Mouse (Mus musculus) limb, embryonic 14.5 days (tissue): ENCODE results near the gene Prm2. TPM values are rescaled to one million over a fixed set of nuclear protein-coding genes. Genes with fewer than 3 reads are reported as not detected.

ENCODE experiments used
- ATAC-seq: fragments of 200-750 bp; cut with Nextera tagmentation; 2 replicates; pipeline ENCODE4 v1.8.0; 2017; ENCODE audit warnings: low read depth, moderate number of reproducible peaks, moderate TSS enrichment; ENCODE audit not compliant: low FRiP score
- DNase-seq: peaks from one replicate; pipeline ENCODE4 v3.0.0-alpha.2; 2015; ENCODE audit warnings: low spot score
- H3K27ac ChIP-seq: fragments of 300-500 bp; sonication (generic); replicated peaks from 2 replicates; pipeline ENCODE4 v1.5.1; 2014; ENCODE audit warnings: low read depth, mild to moderate bottlenecking, low read length, moderate library complexity, mixed read lengths
- H3K27me3 ChIP-seq: fragments of 300-500 bp; sonication (generic); 2 replicates; pipeline ENCODE4 v1.6.1; 2014; ENCODE audit warnings: low read length, mixed read lengths; ENCODE audit not compliant: control insufficient read depth, insufficient read depth
- H3K36me3 ChIP-seq: fragments of 300-500 bp; sonication (generic); 2 replicates; pipeline ENCODE4 v1.6.1; 2014; ENCODE audit warnings: mild to moderate bottlenecking, low read length, moderate library complexity, mixed read lengths; ENCODE audit not compliant: control insufficient read depth, insufficient read depth
- H3K4me1 ChIP-seq: fragments of 300-500 bp; sonication (generic); 2 replicates; pipeline ENCODE4 v1.6.1; 2014; ENCODE audit warnings: antibody characterized with exemption, low read length, mixed read lengths; ENCODE audit not compliant: control insufficient read depth, insufficient read depth
- H3K4me2 ChIP-seq: fragments of 300-500 bp; sonication (generic); replicated peaks from 2 replicates; pipeline ENCODE4 v1.6.1; 2014; ENCODE audit warnings: low read depth, mild to moderate bottlenecking, low read length, moderate library complexity; ENCODE audit not compliant: severe bottlenecking
- H3K4me3 ChIP-seq: fragments of 300-500 bp; sonication (generic); replicated peaks from 2 replicates; pipeline ENCODE4 v1.5.1; 2014; ENCODE audit warnings: low read length
- H3K9ac ChIP-seq: fragments of 300-500 bp; sonication (generic); 2 replicates; pipeline ENCODE4 v1.6.1; 2014; ENCODE audit warnings: mild to moderate bottlenecking, low read depth, low read length, moderate library complexity; ENCODE audit not compliant: severe bottlenecking
- H3K9me3 ChIP-seq: fragments of 300-500 bp; sonication (generic); 2 replicates; pipeline ENCODE4 v1.6.1; 2016; ENCODE audit warnings: low read length; ENCODE audit not compliant: control insufficient read depth
- POLR2A ChIP-seq: fragments of 200-500 bp; IDR thresholded peaks from 2 replicates; pipeline ENCODE4 v1.8.0; 2012; ENCODE audit warnings: inconsistent platforms, mild to moderate bottlenecking, moderate library complexity, borderline replicate concordance; ENCODE audit not compliant: insufficient read depth, insufficient read length; ENCODE audit errors: extremely low read depth
- WGBS: fragments of 180-500 bp; shearing (Covaris S2); extraction: QIAGEN DNeasy Blood & Tissue Kit; methylation state at CpG from one replicate; pipeline ENCODE4 v1.1.7; 2014; 5-methylcytosine and 5-hydroxymethylcytosine counted together
- polyA plus RNA-seq, 2 experiments: library from polyadenylated mRNA; depleted of rRNA in 1 of 2; stranded (reverse) in 1 of 2; unstranded in 1 of 2; fragments of >200 nt; fragmentation: Nextera tagmentation in 1 of 2; extraction: Ambion mirVana in 1 of 2; gene quantifications; 2 replicates each; pipeline versions ENCODE4 v1.2.1 to v1.2.3; 2012 to 2014

Gene Prm2
- polyA plus RNA-seq, 2 experiments, result not detected

DNA sequence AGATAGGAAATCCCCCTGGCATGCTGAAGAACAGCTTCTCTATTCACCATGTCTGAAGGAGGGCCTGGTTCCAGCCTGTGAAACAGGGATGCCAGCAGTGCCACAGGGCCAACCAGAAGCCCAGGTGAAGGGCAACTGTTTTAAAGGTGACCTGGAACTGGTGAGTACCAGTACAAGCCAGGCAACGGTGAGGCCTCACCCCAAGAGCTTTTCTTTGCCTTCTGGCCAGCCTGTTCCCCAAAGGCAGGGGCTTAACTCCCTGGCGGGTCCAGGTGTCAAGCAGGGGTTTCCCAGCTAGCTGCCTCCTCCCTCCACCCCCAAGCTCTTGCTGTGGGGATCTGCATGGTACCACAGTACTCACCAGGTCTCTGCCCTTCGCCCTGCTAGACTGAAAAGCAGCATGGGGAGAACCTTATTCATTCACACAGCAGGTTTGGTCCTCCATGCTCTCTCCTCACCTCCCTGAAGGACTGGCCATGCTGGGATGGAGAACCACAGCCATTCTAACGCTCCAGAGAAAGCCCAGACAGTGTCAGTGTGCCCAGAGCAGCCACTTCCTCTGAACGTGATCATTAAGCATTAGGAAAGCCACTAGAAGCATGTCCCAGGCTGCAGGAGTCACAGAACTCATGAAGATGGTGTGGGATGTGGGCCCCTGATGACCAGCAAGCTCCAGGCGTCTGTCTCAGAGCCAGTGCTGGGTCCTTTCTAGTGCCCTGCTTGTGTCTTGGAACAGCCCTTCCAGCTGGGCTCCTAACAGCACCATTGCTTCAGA is 13.4 kb downstream of the Prm2 start:
- TF ChIP-seq POLR2A, result no peak
- Histone ChIP-seq H3K36me3 (peaks cover 12% of the 10 kb centered on the region), H3K4me2 (peak overlapping the region; percentile 89), H3K9ac (no peak overlapping the region; the same call in 1 of the 2 replicates), H3K9me3 (no peaks in the 10 kb centered on the region), H3K27ac (peak overlapping the region; percentile 72), H3K4me1 (peaks cover 39% of the 10 kb centered on the region), H3K4me3 (peak overlapping the region; percentile 84), H3K27me3 (no peaks in the 10 kb centered on the region)
- WGBS, result 35% methylated on average over 6 of the region's 6 CpGs
- ATAC-seq (no peak), DNase-seq (no peak)

DNA sequence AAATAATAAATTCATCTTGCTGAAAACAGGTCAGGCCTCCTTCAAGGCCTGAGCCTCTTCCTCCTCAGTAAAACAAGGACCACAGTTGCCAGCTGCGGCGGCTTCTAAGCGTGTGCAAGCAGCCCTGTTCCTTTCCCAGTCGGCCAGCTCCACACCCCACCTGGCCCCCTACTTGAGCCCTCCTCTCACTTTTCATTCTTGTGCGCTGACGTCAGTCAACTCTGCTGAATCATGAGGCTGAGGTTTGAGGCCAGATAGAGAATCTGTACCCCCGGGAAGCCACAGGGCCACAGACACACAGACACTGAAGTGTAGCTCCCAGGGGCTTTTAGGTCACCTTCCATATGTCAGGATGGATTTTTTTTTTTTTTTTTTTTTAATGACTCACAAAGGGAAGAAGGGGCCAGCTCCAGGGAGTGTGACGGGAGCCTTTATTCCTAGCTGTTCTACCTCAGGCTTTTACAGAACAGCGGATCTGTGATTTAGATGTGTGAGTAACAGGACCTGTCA is 14.0 kb downstream of the Prm2 start:
- TF ChIP-seq POLR2A, result no peak
- peak overlapping the region; percentile 89 for H3K4me2 ChIP-seq
- H3K4me1 ChIP-seq, result peaks cover 39% of the 10 kb centered on the region
- H3K36me3 ChIP-seq, result peaks cover 12% of the 10 kb centered on the region
- H3K9me3 ChIP-seq, result no peaks in the 10 kb centered on the region
- DNase-seq, result peak; percentile 57
- H3K4me3 ChIP-seq, result peak overlapping the region; percentile 84
- H3K27ac ChIP-seq, result peak overlapping the region; percentile 72
- no peak for ATAC-seq
- no peaks in the 10 kb centered on the region for H3K27me3 ChIP-seq
- no peak overlapping the region for H3K9ac ChIP-seq
- WGBS, result 19% methylated on average over 9 of the region's 9 CpGs

DNA sequence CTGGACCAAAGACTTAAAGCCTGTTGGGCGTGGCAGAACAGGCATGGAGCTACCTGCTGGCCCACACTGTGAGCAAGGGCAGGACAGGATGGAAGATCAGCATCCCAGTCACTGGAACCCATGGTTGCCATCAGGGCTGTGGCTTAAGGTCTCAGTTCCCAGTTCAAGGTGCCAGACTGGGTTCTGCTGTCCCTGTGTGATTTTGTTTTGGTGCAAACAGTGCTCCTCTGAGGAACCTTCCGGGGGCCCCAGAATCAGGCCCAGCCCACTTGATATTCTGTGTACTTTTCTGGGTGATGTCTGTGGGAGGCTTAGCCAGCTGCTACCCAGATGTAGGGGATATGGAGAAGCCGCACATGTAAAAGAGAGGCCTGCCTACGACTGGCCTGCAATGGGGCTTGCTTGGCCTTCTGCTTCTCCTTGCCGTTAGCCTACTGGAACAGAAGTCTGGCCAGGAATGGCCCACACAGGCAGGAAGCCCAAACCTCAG is 15.3 kb downstream of the Prm2 start:
- Histone ChIP-seq H3K27me3 (no peaks in the 10 kb centered on the region), H3K27ac (0 out of 2 replicates have a peak overlapping the region, but pooled peaks have one; percentile 19), H3K36me3 (peaks cover 12% of the 10 kb centered on the region), H3K4me2 (no peak overlapping the region), H3K9ac (no peak overlapping the region), H3K4me3 (no peak overlapping the region), H3K9me3 (no peaks in the 10 kb centered on the region), H3K4me1 (peaks cover 33% of the 10 kb centered on the region)
- no peak for TF ChIP-seq POLR2A
- ATAC-seq (no peak), DNase-seq (no peak)
- WGBS, result 52% methylated on average over 5 of the region's 5 CpGs

- H3K4me2 ChIP-seq, result no peak overlapping the region
- no peaks in the 10 kb centered on the region for H3K27me3 ChIP-seq
- H3K9ac ChIP-seq, result no peak overlapping the region
- 75% methylated on average over 5 of the region's 5 CpGs for WGBS
- ATAC-seq, result no peak
- no peak for TF ChIP-seq POLR2A
- no peaks in the 10 kb centered on the region for H3K9me3 ChIP-seq
- H3K36me3 ChIP-seq, result peaks cover 5% of the 10 kb centered on the region
- no peak for DNase-seq
- H3K4me3 ChIP-seq, result no peak overlapping the region
- peaks cover 24% of the 10 kb centered on the region for H3K4me1 ChIP-seq
- no peak overlapping the region for H3K27ac ChIP-seq
Observed at GRCm38 (mm10) chr16:10777579-10778160, 18.3 kb downstream of the Prm2 start.

DNA sequence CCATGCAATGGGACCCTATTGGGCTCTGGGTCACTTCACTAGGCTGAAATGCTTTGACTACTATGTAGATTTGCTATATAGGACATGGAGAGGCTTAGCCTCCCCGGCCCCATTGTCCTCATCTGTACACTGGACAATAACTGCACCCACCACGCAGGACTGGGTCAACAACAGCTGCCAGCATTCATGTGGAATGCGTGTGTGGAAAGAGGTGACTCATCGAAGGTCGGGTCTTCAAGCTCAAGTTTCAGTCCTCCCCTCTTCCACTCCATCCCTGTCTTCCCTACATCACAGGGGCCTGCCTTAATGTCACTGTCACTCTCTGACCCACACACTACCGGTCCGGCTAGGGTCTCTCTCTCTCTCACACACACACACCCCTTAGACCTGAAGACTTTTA is 19.6 kb downstream of the Prm2 start:
- no peak for TF ChIP-seq POLR2A
- Histone ChIP-seq H3K36me3 (no peaks in the 10 kb centered on the region), H3K9ac (no peak overlapping the region), H3K9me3 (no peaks in the 10 kb centered on the region), H3K4me2 (no peak overlapping the region), H3K4me3 (no peak overlapping the region), H3K27ac (no peak overlapping the region), H3K4me1 (peaks cover 11% of the 10 kb centered on the region), H3K27me3 (no peaks in the 10 kb centered on the region)
- DNase-seq, result no peak
- ATAC-seq, result peak; percentile 51; the same call in 1 of the 2 replicates
- 53% methylated on average over 6 of the region's 7 CpGs for WGBS
